Mouse (Mus musculus): ENCODE results near the gene Kcnip2. TPM values are rescaled to one million over a fixed set of nuclear protein-coding genes. Genes with fewer than 3 reads are reported as not detected.
"Not testable (repeated sequence)": the region's sequence is repeated elsewhere in the genome, so short reads cannot be mapped to it uniquely, and the experiment has no call there.

Gene Kcnip2
- polyA plus RNA-seq, 1 experiment, result 141 TPM

DNA sequence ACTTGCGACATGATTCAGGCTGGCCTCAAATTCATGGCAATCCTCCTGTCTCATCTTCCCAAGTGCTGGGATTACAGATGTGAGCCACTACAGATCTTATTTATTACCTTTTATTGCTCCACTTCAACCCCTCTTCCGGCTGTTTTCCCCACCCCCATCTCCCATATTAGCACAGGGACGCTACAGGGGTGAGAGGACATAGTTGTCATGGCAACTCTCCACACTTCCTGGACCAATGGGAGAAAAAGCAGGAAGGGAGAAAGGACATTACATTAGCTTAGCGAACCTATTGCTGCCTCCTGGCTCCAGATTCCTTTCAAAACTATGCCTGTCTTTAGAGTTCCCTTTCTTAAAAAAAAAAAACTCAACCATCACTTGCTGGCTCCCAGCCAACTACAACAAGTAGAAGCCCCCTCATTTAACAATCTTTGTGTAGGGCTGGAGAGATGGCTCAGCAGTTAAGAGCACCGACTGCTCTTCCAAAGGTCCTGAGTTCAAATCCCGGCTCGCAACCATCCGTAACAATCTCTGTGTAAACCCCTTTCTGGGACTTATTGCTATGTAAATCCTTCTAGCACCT lies 3.1 kb downstream of the Kcnip2 start:
- no peak for DNase-seq (ENCODE audit: extremely low spot score in 1 of 2, low spot score in 1 of 2)

GRCm38 (mm10) chr19:45812115-45812514 lies 3.7 kb downstream of the Kcnip2 start:
- no peak for DNase-seq (ENCODE audit: extremely low spot score in 1 of 2, low spot score in 1 of 2)

DNA sequence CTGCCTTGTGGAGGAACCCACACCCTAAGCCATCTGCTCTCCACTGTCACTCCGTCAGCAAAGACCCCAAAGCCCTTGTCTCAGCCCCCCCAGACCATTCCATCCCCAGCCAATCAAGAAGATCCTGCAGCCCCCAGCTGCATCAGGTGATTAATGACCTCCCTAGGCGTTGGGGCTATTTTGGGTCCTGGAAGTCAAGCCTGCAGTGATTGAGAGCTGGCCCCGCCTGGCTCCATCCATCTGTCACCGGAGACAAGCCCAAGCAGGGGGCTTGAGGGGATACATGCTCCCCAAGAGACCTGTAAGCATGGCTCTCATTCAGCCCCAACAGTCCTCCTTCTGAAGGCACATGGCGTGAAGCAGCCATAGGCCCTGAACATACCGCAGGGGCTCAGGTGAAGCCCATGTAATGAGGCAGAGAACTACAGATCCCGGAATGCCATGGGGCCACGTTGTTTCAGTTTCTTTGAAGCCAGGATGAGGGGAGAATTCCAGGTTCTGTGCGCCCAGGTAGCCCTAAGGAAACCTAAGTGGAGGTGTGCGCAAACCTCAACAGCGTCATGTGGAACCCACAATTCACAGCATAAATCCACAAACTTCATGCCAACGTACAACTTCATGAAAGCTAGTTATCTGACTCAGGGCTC lies 4.7 kb downstream of the Kcnip2 start:
- DNase-seq (ENCODE audit: extremely low spot score in 1 of 2, low spot score in 1 of 2), result no peak

GRCm38 (mm10) chr19:45807732-45808131 lies 8.1 kb downstream of the Kcnip2 start:
- DNase-seq (ENCODE audit: extremely low spot score in 1 of 2, low spot score in 1 of 2), result no peak

DNA sequence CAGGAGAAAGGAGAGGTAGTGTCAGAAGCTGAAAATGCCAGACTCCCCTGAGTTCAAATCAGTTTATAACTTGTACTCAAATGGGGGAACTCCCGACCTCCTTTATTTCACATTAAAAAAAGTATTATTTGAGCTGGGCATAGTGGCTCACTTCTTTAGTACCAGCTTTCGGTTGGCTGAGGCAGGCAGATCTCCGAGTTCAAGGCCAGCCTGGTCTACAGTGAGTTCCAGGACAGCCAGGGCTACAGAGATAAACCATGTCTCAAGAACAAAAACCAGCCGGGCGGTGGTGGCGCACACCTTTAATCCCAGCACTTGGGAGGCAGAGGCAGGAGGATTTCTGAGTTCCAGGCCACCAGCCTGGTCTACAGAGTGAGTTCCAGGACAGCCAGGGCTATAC lies 10.0 kb downstream of the Kcnip2 start:
- DNase-seq (ENCODE audit: extremely low spot score in 1 of 2, low spot score in 1 of 2), result not testable (repeated sequence)

DNA sequence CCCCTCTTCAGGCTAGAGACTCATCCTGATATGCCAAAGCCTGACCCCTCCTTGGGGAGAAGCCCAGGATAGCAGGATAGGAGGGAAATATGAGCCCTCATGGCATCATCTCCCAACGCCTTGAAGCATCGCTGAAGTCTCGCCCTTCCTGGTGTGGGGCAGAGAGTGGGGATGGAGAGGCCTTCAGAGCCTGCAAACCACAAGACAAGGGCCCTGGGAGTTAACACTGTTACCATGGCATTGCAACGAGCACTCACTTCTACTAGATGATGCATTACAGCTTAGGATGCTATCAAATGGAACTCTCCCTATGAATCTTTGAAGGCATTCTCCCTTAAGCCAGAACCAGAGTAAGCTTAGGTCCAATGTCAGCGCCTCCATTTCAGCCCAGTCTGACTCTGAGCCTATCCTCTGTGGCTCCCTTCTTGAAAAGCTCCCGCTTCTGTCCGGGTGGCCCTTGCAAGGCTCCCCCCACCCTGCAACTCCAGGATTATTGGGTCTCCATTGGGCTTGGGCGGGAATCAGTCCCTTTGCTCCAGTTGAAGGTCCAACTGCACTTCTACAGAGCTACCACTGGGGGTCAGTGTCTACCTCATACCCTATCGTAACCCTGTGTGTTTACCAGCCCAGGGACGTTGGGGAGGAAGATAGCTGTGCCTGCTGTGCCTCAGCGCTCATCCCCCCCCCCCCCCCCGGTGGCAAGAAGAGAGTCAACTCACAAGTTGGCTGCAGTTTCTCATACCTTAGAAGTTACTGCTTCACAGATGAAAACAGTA lies 11.1 kb downstream of the Kcnip2 start:
- no peak for DNase-seq (ENCODE audit: extremely low spot score in 1 of 2, low spot score in 1 of 2)

- no peak for DNase-seq (ENCODE audit: extremely low spot score in 1 of 2, low spot score in 1 of 2)
These were observed 12.5 kb downstream of the Kcnip2 start for GRCm38 (mm10) chr19:45803408-45803807.

DNA sequence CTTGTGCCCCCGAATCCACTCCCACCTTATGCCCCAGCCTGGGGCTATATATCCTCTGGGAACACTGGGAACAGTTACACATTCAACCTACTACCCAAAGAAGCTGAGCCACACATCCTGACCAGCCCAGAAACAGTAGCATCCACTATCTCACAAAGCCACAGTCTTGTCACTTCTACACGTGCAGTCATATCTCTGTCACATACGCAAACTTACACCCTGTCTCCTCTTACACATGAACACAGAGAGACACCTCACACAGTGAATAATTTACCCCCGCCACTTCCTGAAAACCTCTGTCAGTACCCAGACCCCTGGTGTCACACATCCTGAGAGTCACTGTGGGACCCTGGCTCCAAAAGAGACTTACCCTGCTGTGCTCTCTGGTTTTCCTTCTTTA lies 13.2 kb downstream of the Kcnip2 start:
- DNase-seq (ENCODE audit: extremely low spot score in 1 of 2, low spot score in 1 of 2), result no peak

DNA sequence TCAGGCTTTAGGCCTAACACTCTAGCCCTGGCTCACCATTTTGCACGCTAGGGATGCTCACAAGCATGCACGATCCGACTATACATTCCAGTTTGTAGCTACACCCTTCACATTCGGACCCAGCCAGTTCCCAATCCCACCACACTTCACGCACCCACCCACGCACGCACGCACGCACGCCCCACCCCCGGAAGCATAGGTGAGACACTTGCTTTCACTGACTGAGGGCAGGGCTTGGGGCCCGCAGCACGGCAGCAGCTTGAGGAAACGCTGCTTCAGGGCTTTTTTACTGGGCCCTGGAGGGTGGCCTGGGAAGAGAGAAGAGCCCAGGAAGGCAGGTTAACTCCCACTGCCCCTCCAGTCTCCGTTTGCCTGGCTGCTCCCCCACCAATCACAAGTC lies 19.0 kb downstream of the Kcnip2 start:
- DNase-seq (ENCODE audit: extremely low spot score in 1 of 2, low spot score in 1 of 2), result no peak

- no peak for DNase-seq (ENCODE audit: extremely low spot score in 1 of 2, low spot score in 1 of 2)
These were observed 19.8 kb downstream of the Kcnip2 start for GRCm38 (mm10) chr19:45796061-45796556.

DNA sequence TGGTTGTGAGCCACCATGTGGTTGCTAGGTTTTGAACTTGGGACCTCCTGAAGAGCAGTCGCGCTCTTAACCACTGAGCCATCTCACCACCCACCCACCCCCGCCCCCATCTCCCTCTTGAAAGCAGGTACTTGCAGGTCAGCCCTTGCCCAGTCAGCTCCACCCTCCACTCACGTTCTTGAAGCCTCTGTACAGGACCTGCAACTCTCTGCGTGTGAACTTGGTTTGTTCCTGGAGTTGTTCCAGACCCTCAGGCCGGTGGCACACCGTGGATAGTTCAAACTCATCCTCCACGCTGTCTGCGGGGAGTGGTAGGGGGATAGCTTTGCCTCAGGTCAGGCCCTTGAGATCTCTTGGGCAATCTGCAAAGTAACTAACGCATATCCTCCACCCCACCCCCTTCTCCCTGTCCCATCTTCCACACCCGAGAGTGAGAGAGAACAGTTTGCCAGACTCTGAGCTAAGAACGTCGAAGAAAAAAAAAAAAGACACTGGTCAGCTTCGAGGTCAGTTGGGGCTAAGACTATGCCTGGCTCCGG lies 20.4 kb downstream of the Kcnip2 start:
- no peak for DNase-seq (ENCODE audit: extremely low spot score in 1 of 2, low spot score in 1 of 2)

GRCm38 (mm10) chr19:45794718-45795117 lies 21.1 kb downstream of the Kcnip2 start:
- DNase-seq (ENCODE audit: extremely low spot score in 1 of 2, low spot score in 1 of 2), result no peak

DNA sequence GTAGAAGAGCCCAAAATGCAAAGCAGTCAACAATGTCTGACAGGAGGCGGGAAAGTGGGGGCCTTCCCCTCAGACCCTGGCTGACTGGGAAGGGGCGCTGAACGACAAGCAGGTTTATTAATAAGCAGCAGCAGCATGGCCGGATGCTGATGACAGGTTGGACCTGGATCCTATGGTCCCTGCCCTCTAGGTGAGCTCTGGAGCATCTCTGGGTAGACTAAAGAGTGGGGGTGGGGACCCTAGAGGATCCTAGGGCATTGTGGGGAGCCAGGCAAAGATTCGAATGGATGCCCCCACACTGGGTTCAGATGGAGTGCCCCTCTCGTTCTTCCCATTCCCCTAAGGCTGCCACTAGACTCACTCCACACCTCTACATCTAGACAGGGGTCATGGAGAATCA lies 23.5 kb downstream of the Kcnip2 start:
- no peak for DNase-seq (ENCODE audit: extremely low spot score in 1 of 2, low spot score in 1 of 2)

DNA sequence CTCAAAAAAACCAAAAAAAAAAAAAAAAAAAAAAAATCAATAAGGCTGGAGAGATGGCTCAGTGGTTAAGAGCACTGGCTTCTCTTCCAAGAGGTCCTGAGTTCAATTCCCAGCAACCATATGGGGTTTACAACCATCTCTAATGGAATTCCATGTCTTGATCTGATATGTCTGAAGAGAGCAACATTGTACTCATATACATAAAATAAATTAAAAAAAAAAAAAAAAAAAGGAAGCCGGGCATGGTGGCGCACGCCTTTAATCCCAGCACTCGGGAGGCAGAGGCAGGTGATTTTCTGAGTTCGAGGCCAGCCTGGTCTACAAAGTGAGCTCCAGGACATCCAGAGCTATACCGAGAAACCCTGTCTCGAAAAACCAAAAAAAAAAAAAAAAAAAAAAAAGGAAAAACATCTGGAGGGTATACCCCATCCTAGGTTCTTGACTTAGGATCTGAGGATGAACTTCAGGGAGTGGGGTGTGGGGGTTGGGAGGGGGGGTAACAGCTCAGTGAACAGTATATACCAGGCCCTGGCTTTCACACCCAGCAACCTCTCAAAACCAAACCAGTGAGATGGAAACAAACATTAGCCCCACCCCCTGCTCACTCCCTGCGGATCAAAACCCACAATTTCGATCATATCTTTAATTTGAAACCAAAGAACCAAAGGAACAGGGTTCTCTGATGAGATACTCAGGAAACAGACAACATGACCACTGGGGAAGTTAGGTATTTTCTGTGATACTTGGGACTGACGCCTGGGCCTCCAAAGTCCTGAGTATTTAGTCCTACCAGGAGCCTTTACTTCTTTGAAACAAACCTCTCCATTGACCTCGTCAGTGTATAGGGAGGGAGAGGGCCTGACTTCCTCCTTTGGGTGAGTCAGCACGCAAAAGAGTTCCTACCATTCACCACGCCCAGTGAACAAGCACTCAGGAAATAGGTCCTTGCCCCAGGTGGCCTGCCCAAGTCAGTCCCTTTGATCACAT lies 25.7 kb downstream of the Kcnip2 start:
- DNase-seq (ENCODE audit: extremely low spot score in 1 of 2, low spot score in 1 of 2), result no peak

GRCm38 (mm10) chr19:45789365-45789764 lies 26.5 kb downstream of the Kcnip2 start:
- no peak for DNase-seq (ENCODE audit: extremely low spot score in 1 of 2, low spot score in 1 of 2)

- DNase-seq (ENCODE audit: extremely low spot score in 1 of 2, low spot score in 1 of 2), result no peak
These were observed 27.5 kb downstream of the Kcnip2 start for GRCm38 (mm10) chr19:45788337-45788736.

DNA sequence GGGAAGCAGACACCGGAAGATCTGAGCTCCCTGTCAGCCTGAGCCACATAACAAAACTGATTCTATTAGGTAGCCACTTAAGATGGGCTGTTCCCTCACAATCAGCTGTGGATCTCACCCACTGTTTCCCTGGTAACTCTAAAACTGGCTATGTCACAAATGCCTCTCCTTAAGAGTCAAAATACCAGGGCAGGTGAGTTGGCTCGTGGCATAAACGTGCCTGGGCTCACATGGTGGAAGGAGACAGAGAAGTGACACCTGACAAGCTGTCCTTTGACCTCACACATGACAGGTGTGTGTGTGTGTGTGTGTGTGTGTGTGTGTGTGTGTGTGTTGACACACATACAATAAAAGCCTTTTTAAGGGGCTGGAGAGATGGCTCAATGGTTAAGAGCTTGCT lies 28.4 kb downstream of the Kcnip2 start:
- DNase-seq (ENCODE audit: extremely low spot score in 1 of 2, low spot score in 1 of 2), result no peak

DNA sequence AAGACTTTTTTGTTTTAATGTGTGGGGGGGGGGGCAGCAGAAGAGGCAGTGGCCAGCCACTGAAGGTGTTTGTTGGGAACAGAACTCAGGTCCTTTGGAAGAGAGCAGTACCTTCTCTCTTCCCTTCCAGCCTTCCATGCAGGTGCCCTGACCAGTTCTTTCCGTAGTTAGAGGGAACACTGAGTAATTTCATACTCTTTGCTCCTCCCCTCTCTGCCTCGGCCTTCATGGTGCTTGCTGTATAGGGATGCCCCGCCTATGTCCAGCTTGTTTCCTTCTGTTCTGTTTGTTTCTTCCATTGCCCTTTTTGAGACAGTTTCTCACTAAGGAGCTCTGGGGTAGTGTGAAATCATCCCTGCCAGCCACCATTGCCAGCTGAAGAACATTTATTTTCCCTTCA lies 30.4 kb downstream of the Kcnip2 start:
- DNase-seq (ENCODE audit: extremely low spot score in 1 of 2, low spot score in 1 of 2), result no peak

GRCm38 (mm10) chr19:45783933-45784576 lies 31.8 kb downstream of the Kcnip2 start:
- no peak for DNase-seq (ENCODE audit: extremely low spot score in 1 of 2, low spot score in 1 of 2)

Measured in frontal cortex, adult 2 months (tissue).